In the genomic region with DNA sequence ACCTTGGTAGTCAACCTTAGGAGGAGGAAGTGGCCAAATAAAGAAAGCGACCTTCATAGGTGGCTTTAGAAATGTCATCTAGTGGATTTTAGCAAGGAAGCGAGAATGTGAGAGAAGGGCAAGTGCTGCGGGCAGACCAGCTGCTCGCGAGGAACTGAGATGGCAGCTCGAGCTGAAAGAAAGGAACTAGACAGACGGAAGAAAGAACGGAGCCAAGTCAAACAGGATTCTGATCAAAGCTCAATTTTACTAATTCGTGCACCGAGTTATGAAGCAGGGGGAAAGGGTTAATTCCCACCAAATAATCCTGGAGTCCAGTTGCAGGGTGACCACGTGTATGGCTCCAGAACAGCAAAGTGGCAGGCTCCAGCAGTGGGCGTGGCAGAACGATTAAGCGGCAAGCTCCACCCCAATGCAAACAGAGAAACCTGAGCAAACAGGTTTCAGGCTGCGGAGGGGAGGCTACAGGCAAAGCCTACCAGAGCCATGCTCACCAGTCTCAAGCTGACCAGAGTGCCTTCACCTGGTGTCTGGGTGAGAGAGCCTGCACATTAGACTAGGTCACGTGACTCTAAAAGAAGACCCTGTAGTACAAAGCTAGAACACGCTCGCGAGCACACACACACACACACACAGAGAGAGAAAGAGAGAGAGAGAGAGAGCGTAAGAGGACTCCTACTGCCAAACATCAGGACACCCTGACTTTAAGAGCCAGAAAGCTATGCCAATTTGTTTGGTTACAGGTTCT, we compare ENCODE assay signal across 8 mouse cellular contexts.
DNase-seq lines count a peak whose midpoint lies in the region; ATAC-seq and TF ChIP-seq lines count a peak whose summit lies in the region.

No protein-coding gene starts in this region.

- H3K4me1 ChIP-seq in midbrain, postnatal 0 days (ENCODE audit: insufficient read depth, low read length), result no peaks in the 10 kb centered on the region
- H3K4me1 ChIP-seq in midbrain, embryonic 14.5 days (ENCODE audit: control insufficient read depth, insufficient read depth, low read length), result no peaks in the 10 kb centered on the region
- H3K4me1 ChIP-seq in forebrain, embryonic 14.5 days (ENCODE audit: control insufficient read depth, insufficient read depth, low read length), result no peaks in the 10 kb centered on the region; the same call in 1 of the 2 replicates
- peaks cover 4% of the 10 kb centered on the region; the same call in 1 of the 2 replicates for H3K4me1 ChIP-seq in limb, embryonic 14.5 days (ENCODE audit: control insufficient read depth, insufficient read depth, low read length)
- no peaks in the 10 kb centered on the region; the same call in 1 of the 2 replicates for H3K4me1 ChIP-seq in small intestine, adult 2 months (ENCODE audit: control insufficient read depth, insufficient read depth, insufficient read length, low read length)

- TF ChIP-seq CTCF in midbrain, postnatal 0 days (IDR thresholded peaks at IDR 0.05), result no peak
- TF ChIP-seq CTCF in small intestine, adult 2 months (IDR thresholded peaks at IDR 0.05; ENCODE audit: extremely low read depth, insufficient read length, insufficient replicate concordance, low read depth, low read length), result no peak

- no peaks in the 10 kb centered on the region; the same call in 1 of the 2 replicates for H3K36me3 ChIP-seq in midbrain, postnatal 0 days (ENCODE audit: insufficient read depth, low read length)
- no peaks in the 10 kb centered on the region for H3K36me3 ChIP-seq in midbrain, embryonic 14.5 days (ENCODE audit: control insufficient read depth, insufficient read depth, low read length)
- no peaks in the 10 kb centered on the region for H3K36me3 ChIP-seq in forebrain, embryonic 14.5 days (ENCODE audit: control insufficient read depth, insufficient read depth, low read length)
- H3K36me3 ChIP-seq in limb, embryonic 14.5 days (ENCODE audit: control insufficient read depth, insufficient read depth, low read length), result no peaks in the 10 kb centered on the region
- no peaks in the 10 kb centered on the region for H3K36me3 ChIP-seq in small intestine, adult 2 months (ENCODE audit: control insufficient read depth, insufficient read depth, low read length)

- no peak overlapping the region for H3K4me3 ChIP-seq in midbrain, postnatal 0 days (ENCODE audit: low read depth, low read length)
- H3K4me3 ChIP-seq in midbrain, embryonic 14.5 days (replicated peaks; ENCODE audit: low read depth, low read length), result no peak overlapping the region
- H3K4me3 ChIP-seq in forebrain, embryonic 14.5 days (ENCODE audit: low read depth, low read length), result no peak overlapping the region
- H3K4me3 ChIP-seq in limb, embryonic 14.5 days (replicated peaks; ENCODE audit: low read length), result no peak overlapping the region; the same call in 1 of the 2 replicates
- H3K4me3 ChIP-seq in small intestine, adult 2 months (ENCODE audit: low read depth, low read length), result peak overlapping the region; percentile 14

- H3K27me3 ChIP-seq in midbrain, postnatal 0 days (ENCODE audit: insufficient read depth, low read length), result no peaks in the 10 kb centered on the region
- no peaks in the 10 kb centered on the region for H3K27me3 ChIP-seq in midbrain, embryonic 14.5 days (ENCODE audit: control insufficient read depth, insufficient read depth, low read length)
- no peaks in the 10 kb centered on the region for H3K27me3 ChIP-seq in forebrain, embryonic 14.5 days (replicated peaks; ENCODE audit: control insufficient read depth, insufficient read depth, low read length)
- no peaks in the 10 kb centered on the region for H3K27me3 ChIP-seq in limb, embryonic 14.5 days (ENCODE audit: control insufficient read depth, insufficient read depth, low read length)
- H3K27me3 ChIP-seq in small intestine, adult 2 months (ENCODE audit: control insufficient read depth, insufficient read depth, low read length), result no peaks in the 10 kb centered on the region

- no peak for DNase-seq in midbrain, postnatal 0 days (ENCODE audit: low spot score)
- no peak for DNase-seq in midbrain, embryonic 14.5 days
- peak; percentile 42 for DNase-seq in forebrain, embryonic 14.5 days (ENCODE audit: low spot score)
- DNase-seq in limb, embryonic 14.5 days (ENCODE audit: low spot score), result no peak
- no peak for DNase-seq in Muller cell, postnatal 12 days (ENCODE audit: inconsistent ontology term)
- DNase-seq in c-Kit-positive CD71-positive TER-119-positive erythroid progenitor cells, embryonic 14.5 days (ENCODE audit: low spot score), result no peak
- DNase-seq in adrenal gland, postnatal 36 days, result no peak

- no peak for TF ChIP-seq POLR2A in limb, embryonic 14.5 days (IDR thresholded peaks at IDR 0.05; ENCODE audit: borderline replicate concordance, extremely low read depth, insufficient read depth, insufficient read length)
- TF ChIP-seq POLR2A in small intestine, adult 2 months (IDR thresholded peaks at IDR 0.05; ENCODE audit: low read depth, low read length), result no peak

- WGBS in midbrain, postnatal 0 days, result 61% methylated on average over 20 of the region's 20 CpGs
- 63% methylated on average over 20 of the region's 20 CpGs for WGBS in midbrain, embryonic 14.5 days
- 49% methylated on average over 20 of the region's 20 CpGs for WGBS in forebrain, embryonic 14.5 days
- 32% methylated on average over 20 of the region's 20 CpGs for WGBS in limb, embryonic 14.5 days
- 18% methylated on average over 20 of the region's 20 CpGs for WGBS in small intestine, adult 2 months

- 0 out of 2 replicates have a peak, but pooled peaks have one; percentile 16 for ATAC-seq in midbrain, postnatal 0 days (ENCODE audit: low FRiP score)
- no peak for ATAC-seq in midbrain, embryonic 14.5 days (ENCODE audit: low FRiP score, low TSS enrichment)
- ATAC-seq in forebrain, embryonic 14.5 days, result no peak; the same call in 1 of the 2 replicates
- peak; percentile 47 for ATAC-seq in limb, embryonic 14.5 days (ENCODE audit: low FRiP score, low read depth)

- no peak overlapping the region for H3K9ac ChIP-seq in midbrain, postnatal 0 days (replicated peaks; ENCODE audit: low read length, poor library complexity, severe bottlenecking)
- no peak overlapping the region for H3K9ac ChIP-seq in midbrain, embryonic 14.5 days (replicated peaks; ENCODE audit: low read length)
- H3K9ac ChIP-seq in forebrain, embryonic 14.5 days (ENCODE audit: low read length), result no peak overlapping the region
- no peak overlapping the region for H3K9ac ChIP-seq in limb, embryonic 14.5 days (ENCODE audit: low read depth, low read length, severe bottlenecking)

- H3K4me2 ChIP-seq in midbrain, postnatal 0 days (ENCODE audit: low read depth, low read length, poor library complexity, severe bottlenecking), result no peak overlapping the region
- H3K4me2 ChIP-seq in midbrain, embryonic 14.5 days (ENCODE audit: low read length), result no peak overlapping the region
- H3K4me2 ChIP-seq in forebrain, embryonic 14.5 days (ENCODE audit: low read length), result 0 out of 2 replicates have a peak overlapping the region, but pooled peaks have one; percentile 5
- H3K4me2 ChIP-seq in limb, embryonic 14.5 days (replicated peaks; ENCODE audit: low read depth, low read length, severe bottlenecking), result peak overlapping the region; percentile 35

- no peaks in the 10 kb centered on the region for H3K9me3 ChIP-seq in midbrain, postnatal 0 days (ENCODE audit: low read length)
- no peaks in the 10 kb centered on the region for H3K9me3 ChIP-seq in midbrain, embryonic 14.5 days (ENCODE audit: control insufficient read depth, low read length)
- H3K9me3 ChIP-seq in forebrain, embryonic 14.5 days (replicated peaks; ENCODE audit: control insufficient read depth, low read length), result no peaks in the 10 kb centered on the region
- no peaks in the 10 kb centered on the region for H3K9me3 ChIP-seq in limb, embryonic 14.5 days (ENCODE audit: control insufficient read depth, low read length)

- no peak overlapping the region for H3K27ac ChIP-seq in midbrain, postnatal 0 days (ENCODE audit: low read depth, low read length)
- H3K27ac ChIP-seq in midbrain, embryonic 14.5 days (replicated peaks; ENCODE audit: low read depth, low read length), result no peak overlapping the region
- no peak overlapping the region for H3K27ac ChIP-seq in forebrain, embryonic 14.5 days (ENCODE audit: low read depth, low read length)
- no peak overlapping the region for H3K27ac ChIP-seq in limb, embryonic 14.5 days (replicated peaks; ENCODE audit: low read depth, low read length)
- H3K27ac ChIP-seq in small intestine, adult 2 months (ENCODE audit: insufficient read depth, low read depth, low read length), result 0 out of 2 replicates have a peak overlapping the region, but pooled peaks have one; percentile 0

Comparison
In these comparisons a context has a peak if more than half of its experiments do, and no peak if none do; other contexts are left out.
1. ATAC-seq: peak in midbrain, postnatal 0 days (single experiment) and limb, embryonic 14.5 days (single experiment); none in midbrain, embryonic 14.5 days (single experiment) and forebrain, embryonic 14.5 days (single experiment).
2. H3K4me2 ChIP-seq: peak in forebrain, embryonic 14.5 days (single experiment) and limb, embryonic 14.5 days (single experiment); none in midbrain, postnatal 0 days (single experiment) and midbrain, embryonic 14.5 days (single experiment).